13 mouse cellular contexts compared by ENCODE assay signal in the genomic region with DNA sequence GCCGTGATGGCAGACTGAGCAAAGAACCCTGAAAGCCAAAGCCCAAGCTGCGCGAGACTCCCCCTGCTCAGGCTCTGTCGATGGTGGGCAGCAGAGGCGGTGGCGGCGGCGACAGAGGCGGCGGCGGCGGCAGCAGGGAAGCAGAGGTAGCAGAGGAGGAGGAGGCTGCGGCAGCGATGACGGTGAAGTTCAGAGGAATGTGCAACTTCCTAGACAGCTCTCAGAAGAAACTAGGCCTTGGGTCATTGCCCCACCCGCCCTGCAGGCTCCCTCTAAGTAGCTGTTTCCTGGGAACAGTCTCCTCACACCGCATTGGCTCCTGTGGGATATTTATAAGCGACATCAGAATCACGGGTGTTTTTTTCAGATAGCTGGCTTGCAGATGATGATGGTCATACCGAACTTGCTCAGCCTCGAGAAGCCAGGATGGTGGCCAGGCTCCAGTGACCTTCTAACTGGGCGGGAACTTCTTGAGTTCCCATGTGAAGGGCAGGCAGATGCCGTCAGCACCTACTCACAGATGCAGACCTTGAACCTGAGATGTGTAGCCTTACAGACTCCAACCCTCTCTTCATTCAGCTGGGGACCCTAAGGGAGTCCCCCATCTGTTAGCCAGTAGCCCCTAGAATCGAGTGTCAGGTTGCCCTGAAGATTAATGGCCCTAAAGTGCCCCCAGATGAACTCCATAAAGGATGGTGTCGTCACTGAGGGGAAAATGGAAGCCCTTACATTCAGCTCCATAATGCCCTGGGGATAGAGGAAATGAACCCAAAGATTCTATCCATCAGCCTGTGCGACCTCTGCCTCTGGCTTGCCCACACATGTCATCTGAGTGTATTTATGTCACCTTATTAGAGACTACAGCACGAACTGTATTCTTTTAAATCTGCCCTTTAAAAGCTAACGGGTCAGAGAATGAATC. TPM values are rescaled to one million over a fixed set of nuclear protein-coding genes. Genes with fewer than 3 reads are reported as not detected.
DNase-seq lines count a peak whose midpoint lies in the region; ATAC-seq lines count a peak whose summit lies in the region.
"Had no signal": no experiment of that assay in that cellular context is flagged by ENCODE, and none has a peak within 500 bp of the region (broad histone marks: within the 10 kb centered on the region; RNA-seq: fewer than 3 reads in every experiment).

No protein-coding gene starts in this region.

- no peaks in the 10 kb centered on the region for H3K27me3 ChIP-seq in kidney, embryonic 15.5 days
- peaks cover 18% of the 10 kb centered on the region; the same call in 1 of the 2 replicates for H3K27me3 ChIP-seq in embryonic facial prominence, embryonic 10.5 days (replicated peaks; ENCODE audit: low read depth, poor library complexity, severe bottlenecking)
- no peaks in the 10 kb centered on the region for H3K27me3 ChIP-seq in limb, embryonic 13.5 days
- H3K27me3 ChIP-seq: forebrain, embryonic 13.5 days had no signal

- H3K9ac ChIP-seq in kidney, embryonic 15.5 days: no peak overlapping the region
- peak overlapping the region; percentile 25; the same call in 1 of the 2 replicates for H3K9ac ChIP-seq in limb, embryonic 13.5 days
- H3K9ac ChIP-seq: forebrain, embryonic 13.5 days had no signal

- ATAC-seq in kidney, embryonic 15.5 days (replicated peaks; ENCODE audit: low FRiP score): no peak
- ATAC-seq in limb, embryonic 13.5 days (ENCODE audit: low FRiP score, low read depth): no peak
- ATAC-seq: forebrain, embryonic 13.5 days had no signal

- H3K9me3 ChIP-seq in kidney, embryonic 15.5 days (replicated peaks): no peaks in the 10 kb centered on the region
- H3K9me3 ChIP-seq in embryonic facial prominence, embryonic 10.5 days: no peaks in the 10 kb centered on the region
- no peaks in the 10 kb centered on the region for H3K9me3 ChIP-seq in limb, embryonic 13.5 days
- H3K9me3 ChIP-seq: forebrain, embryonic 13.5 days had no signal

- H3K4me2 ChIP-seq in kidney, embryonic 15.5 days: peak overlapping the region; percentile 46
- H3K4me2 ChIP-seq in limb, embryonic 13.5 days (replicated peaks): peak overlapping the region; percentile 23; the same call in 1 of the 2 replicates
- H3K4me2 ChIP-seq: forebrain, embryonic 13.5 days had no signal

- 48% methylated on average over 28 of the region's 28 CpGs for WGBS in kidney, embryonic 15.5 days
- WGBS in embryonic facial prominence, embryonic 10.5 days: 65% methylated on average over 28 of the region's 28 CpGs
- 46% methylated on average over 28 of the region's 28 CpGs for WGBS in limb, embryonic 13.5 days

- DNase-seq in adrenal gland, postnatal 36 days: peak; percentile 27 to 38
- no peak for DNase-seq in adrenal gland, adult 8-10 months
- no peak for DNase-seq in kidney, adult 11 months
- DNase-seq in embryonic facial prominence, embryonic 10.5 days (ENCODE audit: low spot score): peak; percentile 30
- DNase-seq in left cerebral cortex, adult 11 months (ENCODE audit: low spot score): no peak
- no peak for DNase-seq in frontal cortex, adult 2 months (ENCODE audit: extremely low spot score in 1 of 2, low spot score in 1 of 2)
- DNase-seq: lung, postnatal 10 days had no signal

- no peak overlapping the region; the same call in 1 of the 2 replicates for H3K4me3 ChIP-seq in kidney, embryonic 15.5 days (replicated peaks)
- H3K4me3 ChIP-seq in embryonic facial prominence, embryonic 10.5 days: no peak overlapping the region
- peak overlapping the region; percentile 3; the same call in 1 of the 2 replicates for H3K4me3 ChIP-seq in limb, embryonic 13.5 days
- H3K4me3 ChIP-seq: forebrain, embryonic 13.5 days had no signal

- no peak overlapping the region for H3K27ac ChIP-seq in kidney, embryonic 15.5 days
- 0 out of 2 replicates have a peak overlapping the region, but pooled peaks have one; percentile 11 for H3K27ac ChIP-seq in embryonic facial prominence, embryonic 10.5 days (replicated peaks)
- H3K27ac ChIP-seq in limb, embryonic 13.5 days: no peak overlapping the region
- H3K27ac ChIP-seq: forebrain, embryonic 13.5 days had no signal

- peaks cover 14% of the 10 kb centered on the region for H3K4me1 ChIP-seq in kidney, embryonic 15.5 days
- H3K4me1 ChIP-seq in embryonic facial prominence, embryonic 10.5 days: peaks cover 21% of the 10 kb centered on the region
- H3K4me1 ChIP-seq in limb, embryonic 13.5 days: peaks cover 16% of the 10 kb centered on the region; the same call in 1 of the 2 replicates

- peaks cover 4% of the 10 kb centered on the region for H3K36me3 ChIP-seq in kidney, embryonic 15.5 days
- peaks cover 5% of the 10 kb centered on the region for H3K36me3 ChIP-seq in embryonic facial prominence, embryonic 10.5 days (replicated peaks)
- H3K36me3 ChIP-seq in limb, embryonic 13.5 days: peaks cover 5% of the 10 kb centered on the region

RNA-seq across cellular contexts. Expression of a gene that starts 12.9 kb away (rescaled TPM):
- total RNA-seq in adrenal gland, postnatal 36 days (2021): 10 to 100 TPM; 57.1 to 72.5 TPM
- 10 to 100 TPM; 53.2 to 85.2 (median 69.2) TPM for total RNA-seq in adrenal gland, adult 8-10 months (2022)
- 151 and 159 TPM in 2 replicates for polyA plus RNA-seq in kidney, embryonic 15.5 days (2015; fragmentation: Nextera tagmentation; extraction: Ambion mirVana)
- 159 and 166 TPM in 2 replicates for polyA plus RNA-seq in embryonic facial prominence, embryonic 10.5 days (2016; fragmentation: Nextera tagmentation; extraction: Ambion mirVana)
- 165 and 173 TPM in 2 replicates for polyA plus RNA-seq in limb, embryonic 13.5 days (2015; fragmentation: Nextera tagmentation; extraction: Ambion mirVana)
- 116 and 120 TPM in 2 replicates for polyA plus RNA-seq in frontal cortex, adult 2 months (2012; rRNA removed)

RNA-seq across cellular contexts. Expression of a gene that starts 26.8 kb away (rescaled TPM):
- not detected for total RNA-seq in adrenal gland, postnatal 36 days (2021)
- not detected for total RNA-seq in adrenal gland, adult 8-10 months (2022)
- polyA plus RNA-seq in kidney, embryonic 15.5 days (2015; fragmentation: Nextera tagmentation; extraction: Ambion mirVana): not detected in 2 replicates
- polyA plus RNA-seq in embryonic facial prominence, embryonic 10.5 days (2016; fragmentation: Nextera tagmentation; extraction: Ambion mirVana): not detected in 2 replicates
- polyA plus RNA-seq in limb, embryonic 13.5 days (2015; fragmentation: Nextera tagmentation; extraction: Ambion mirVana): not detected in 2 replicates
- polyA plus RNA-seq in frontal cortex, adult 2 months (2012; rRNA removed): not detected in 2 replicates
- total RNA-seq: gastrocnemius, postnatal 4 days; left cerebral cortex, postnatal 14 days had no signal
- polyA plus RNA-seq: forebrain, embryonic 13.5 days; urinary bladder, adult 2 months had no signal

Comparison
In these comparisons a context has a peak if more than half of its experiments do, and no peak if none do; other contexts are left out.
1. DNase-seq: peak in adrenal gland, postnatal 36 days (2 of 2) and embryonic facial prominence, embryonic 10.5 days (single experiment); none in adrenal gland, adult 8-10 months (single experiment), kidney, adult 11 months (single experiment), left cerebral cortex, adult 11 months (single experiment) and frontal cortex, adult 2 months (0 of 2).